Mouse (Mus musculus) small intestine, adult 2 months (tissue): ENCODE results near the gene Apof. TPM values are rescaled to one million over a fixed set of nuclear protein-coding genes. Genes with fewer than 3 reads are reported as not detected.
A peak's percentile ranks its signal among the peaks of the same experiment; 100 is the strongest.
"Not testable (repeated sequence)": the region's sequence is repeated elsewhere in the genome, so short reads cannot be mapped to it uniquely, and the experiment has no call there.

Experiments used
- H3K27ac ChIP-seq: fragments of 200-500 bp; 2 replicates; pipeline ENCODE4 v1.5.1; 2012; ENCODE audit warnings: low read depth, low read length, control low read depth, inconsistent platforms; ENCODE audit not compliant: insufficient read depth
- H3K27me3 ChIP-seq: fragments of 200-500 bp; 2 replicates; pipeline ENCODE4 v1.6.1; 2012; ENCODE audit warnings: mild to moderate bottlenecking, moderate library complexity, low read length, inconsistent platforms; ENCODE audit not compliant: control insufficient read depth, insufficient read depth
- H3K36me3 ChIP-seq: fragments of 200-500 bp; 2 replicates; pipeline ENCODE4 v1.6.1; 2012; ENCODE audit warnings: mild to moderate bottlenecking, low read length, control low read depth, inconsistent platforms; ENCODE audit not compliant: control insufficient read depth, insufficient read depth
- H3K4me1 ChIP-seq: fragments of 200-500 bp; 2 replicates; pipeline ENCODE4 v1.6.1; 2012; ENCODE audit warnings: low read length, inconsistent platforms, mixed read lengths; ENCODE audit not compliant: control insufficient read depth, insufficient read depth, insufficient read length
- H3K4me3 ChIP-seq: fragments of 200-500 bp; 2 replicates; pipeline ENCODE4 v1.5.1; 2012; ENCODE audit warnings: low read depth, mild to moderate bottlenecking, control low read depth, inconsistent platforms, low read length, moderate library complexity
- CTCF ChIP-seq: fragments of 200-500 bp; IDR thresholded peaks from 2 replicates; pipeline ENCODE4 v1.5.1; 2012; ENCODE audit warnings: low read depth, mild to moderate bottlenecking, control low read depth, inconsistent platforms, low read length, moderate library complexity, mixed read lengths; ENCODE audit not compliant: insufficient replicate concordance, insufficient read length; ENCODE audit errors: extremely low read depth
- POLR2A ChIP-seq: fragments of 200-500 bp; IDR thresholded peaks from 2 replicates; pipeline ENCODE4 v1.6.1; 2012; ENCODE audit warnings: low read depth, mild to moderate bottlenecking, control low read depth, inconsistent platforms, low read length, moderate library complexity
- WGBS: fragments of 180-500 bp; shearing (Covaris S2); methylation state at CpG from one replicate; pipeline ENCODE4 v1.1.7; 2018; 5-methylcytosine and 5-hydroxymethylcytosine counted together
- polyA plus RNA-seq: library from polyadenylated mRNA; depleted of rRNA; stranded (reverse); fragments of >200 nt; gene quantifications from 2 replicates; pipeline ENCODE4 v1.2.3, GENCODE M21; 2012

Gene Apof
- polyA plus RNA-seq, 1 experiment = not detected

GRCm38 (mm10) chr10:128271883-128272282 lies 3.4 kb downstream of the Apof start:
- peaks cover 9% of the 10 kb centered on the region for H3K4me1 ChIP-seq
- peak overlapping the region; percentile 42 for H3K4me3 ChIP-seq
- H3K27me3 ChIP-seq = no peaks in the 10 kb centered on the region
- TF ChIP-seq CTCF (no peak), POLR2A (no peak)
- no peak overlapping the region for H3K27ac ChIP-seq
- peaks cover 6% of the 10 kb centered on the region for H3K36me3 ChIP-seq
- WGBS = 56% methylated on average over 2 of the region's 2 CpGs

GRCm38 (mm10) chr10:128272819-128273439 lies 4.5 kb downstream of the Apof start:
- peaks cover 16% of the 10 kb centered on the region for H3K36me3 ChIP-seq
- WGBS = 82% methylated on average over 6 of the region's 7 CpGs
- H3K27ac ChIP-seq, H3K27me3 ChIP-seq, H3K4me3 ChIP-seq, H3K4me1 ChIP-seq: not testable (repeated sequence)
- peak; percentile 35; the same call in 1 of the 2 replicates for TF ChIP-seq CTCF

- H3K4me3 ChIP-seq, H3K27me3 ChIP-seq, H3K4me1 ChIP-seq, H3K27ac ChIP-seq: not testable (repeated sequence)
- H3K36me3 ChIP-seq = peaks cover 36% of the 10 kb centered on the region
- WGBS = 88% methylated on average over 1 of the region's 1 CpGs
Measured at GRCm38 (mm10) chr10:128275374-128275773, 6.9 kb downstream of the Apof start.

- Histone ChIP-seq H3K27ac (no peak overlapping the region), H3K27me3 (no peaks in the 10 kb centered on the region), H3K4me1 (peaks cover 6% of the 10 kb centered on the region; the same call in 1 of the 2 replicates), H3K36me3 (peaks cover 57% of the 10 kb centered on the region), H3K4me3 (no peak overlapping the region)
- WGBS = 78% methylated on average over 6 of the region's 6 CpGs
- TF ChIP-seq POLR2A (no peak), CTCF (no peak)
Measured at GRCm38 (mm10) chr10:128278158-128278557, 9.7 kb downstream of the Apof start.

- Histone ChIP-seq H3K27ac (peak overlapping the region; percentile 51; the same call in 1 of the 2 replicates), H3K27me3 (no peaks in the 10 kb centered on the region), H3K4me1 (peaks cover 2% of the 10 kb centered on the region; the same call in 1 of the 2 replicates), H3K4me3 (no peak overlapping the region), H3K36me3 (peaks cover 83% of the 10 kb centered on the region)
- WGBS = 45% methylated on average over 6 of the region's 6 CpGs
- TF ChIP-seq CTCF (no peak), POLR2A (no peak)
Measured at GRCm38 (mm10) chr10:128280943-128281342, 12.5 kb downstream of the Apof start.

- Histone ChIP-seq H3K4me1 (peaks cover 2% of the 10 kb centered on the region; the same call in 1 of the 2 replicates), H3K4me3 (no peak overlapping the region), H3K27me3 (no peaks in the 10 kb centered on the region), H3K27ac (peak overlapping the region; percentile 20; the same call in 1 of the 2 replicates), H3K36me3 (peaks cover 86% of the 10 kb centered on the region)
- WGBS = 92% methylated on average over 14 of the region's 14 CpGs
- TF ChIP-seq CTCF = no peak
Measured at GRCm38 (mm10) chr10:128281682-128282081, 13.2 kb downstream of the Apof start.

- Histone ChIP-seq H3K4me1 (peaks cover 2% of the 10 kb centered on the region; the same call in 1 of the 2 replicates), H3K4me3 (no peak overlapping the region), H3K27ac (no peak overlapping the region), H3K27me3 (no peaks in the 10 kb centered on the region), H3K36me3 (peaks cover 78% of the 10 kb centered on the region)
- WGBS = 86% methylated on average over 20 of the region's 20 CpGs
- no peak for TF ChIP-seq POLR2A
- no peak for TF ChIP-seq CTCF
Measured at GRCm38 (mm10) chr10:128282886-128283450, 14.5 kb downstream of the Apof start.
